Mouse (Mus musculus) small intestine, adult 2 months (tissue): ENCODE measurements around the gene Sept9. TPM values are rescaled to one million over a fixed set of nuclear protein-coding genes. Genes with fewer than 3 reads are reported as not detected.

Experiments
- H3K27ac ChIP-seq: fragments of 200-500 bp; 2 replicates; pipeline ENCODE4 v1.5.1; 2012; ENCODE audit warnings: low read depth, low read length, control low read depth, inconsistent platforms; ENCODE audit not compliant: insufficient read depth
- H3K27me3 ChIP-seq: fragments of 200-500 bp; 2 replicates; pipeline ENCODE4 v1.6.1; 2012; ENCODE audit warnings: mild to moderate bottlenecking, moderate library complexity, low read length, inconsistent platforms; ENCODE audit not compliant: control insufficient read depth, insufficient read depth
- H3K36me3 ChIP-seq: fragments of 200-500 bp; 2 replicates; pipeline ENCODE4 v1.6.1; 2012; ENCODE audit warnings: mild to moderate bottlenecking, low read length, control low read depth, inconsistent platforms; ENCODE audit not compliant: control insufficient read depth, insufficient read depth
- H3K4me1 ChIP-seq: fragments of 200-500 bp; 2 replicates; pipeline ENCODE4 v1.6.1; 2012; ENCODE audit warnings: low read length, inconsistent platforms, mixed read lengths; ENCODE audit not compliant: control insufficient read depth, insufficient read depth, insufficient read length
- H3K4me3 ChIP-seq: fragments of 200-500 bp; 2 replicates; pipeline ENCODE4 v1.5.1; 2012; ENCODE audit warnings: low read depth, mild to moderate bottlenecking, control low read depth, inconsistent platforms, low read length, moderate library complexity
- CTCF ChIP-seq: fragments of 200-500 bp; IDR thresholded peaks from 2 replicates; pipeline ENCODE4 v1.5.1; 2012; ENCODE audit warnings: low read depth, mild to moderate bottlenecking, control low read depth, inconsistent platforms, low read length, moderate library complexity, mixed read lengths; ENCODE audit not compliant: insufficient replicate concordance, insufficient read length; ENCODE audit errors: extremely low read depth
- POLR2A ChIP-seq: fragments of 200-500 bp; IDR thresholded peaks from 2 replicates; pipeline ENCODE4 v1.6.1; 2012; ENCODE audit warnings: low read depth, mild to moderate bottlenecking, control low read depth, inconsistent platforms, low read length, moderate library complexity
- WGBS: fragments of 180-500 bp; shearing (Covaris S2); methylation state at CpG from one replicate; pipeline ENCODE4 v1.1.7; 2018; 5-methylcytosine and 5-hydroxymethylcytosine counted together
- polyA plus RNA-seq: library from polyadenylated mRNA; depleted of rRNA; stranded (reverse); fragments of >200 nt; gene quantifications from 2 replicates; pipeline ENCODE4 v1.2.3, GENCODE M21; 2012

Sept9 gene
- polyA plus RNA-seq, 1 experiment = 31.0 TPM

- Histone ChIP-seq H3K36me3 (no peaks in the 10 kb centered on the region), H3K4me1 (peaks cover 22% of the 10 kb centered on the region), H3K27ac (no peak overlapping the region), H3K4me3 (no peak overlapping the region), H3K27me3 (peaks cover 7% of the 10 kb centered on the region; the same call in 1 of the 2 replicates)
- TF ChIP-seq POLR2A (no peak), CTCF (no peak)
- 68% methylated on average over 6 of the region's 6 CpGs for WGBS
Measured at GRCm38 (mm10) chr11:117269946-117270345, 70.5 kb downstream of the Sept9 start.

- Histone ChIP-seq H3K4me3 (no peak overlapping the region), H3K36me3 (no peaks in the 10 kb centered on the region), H3K27ac (no peak overlapping the region), H3K27me3 (no peaks in the 10 kb centered on the region), H3K4me1 (peaks cover 36% of the 10 kb centered on the region)
- no peak for TF ChIP-seq CTCF
- TF ChIP-seq POLR2A = no peak
- WGBS = 55% methylated on average over 5 of the region's 5 CpGs
Measured at GRCm38 (mm10) chr11:117274973-117275372, 75.5 kb downstream of the Sept9 start.

GRCm38 (mm10) chr11:117275999-117276398 lies 76.5 kb downstream of the Sept9 start:
- 22% methylated on average over 6 of the region's 6 CpGs for WGBS
- H3K27ac ChIP-seq = no peak overlapping the region
- no peak for TF ChIP-seq POLR2A
- TF ChIP-seq CTCF = no peak

GRCm38 (mm10) chr11:117276946-117277345 lies 77.5 kb downstream of the Sept9 start:
- no peaks in the 10 kb centered on the region for H3K36me3 ChIP-seq
- no peak overlapping the region for H3K4me3 ChIP-seq
- H3K27ac ChIP-seq = no peak overlapping the region
- 75% methylated on average over 8 of the region's 8 CpGs for WGBS
- TF ChIP-seq POLR2A (no peak), CTCF (no peak)
- H3K27me3 ChIP-seq = no peaks in the 10 kb centered on the region
- H3K4me1 ChIP-seq = peaks cover 41% of the 10 kb centered on the region

More at GRCm38 (mm10) chr11:117275999-117276398, 76.5 kb downstream of the Sept9 start:
- Histone ChIP-seq H3K4me1 (peaks cover 44% of the 10 kb centered on the region), H3K36me3 (no peaks in the 10 kb centered on the region), H3K4me3 (no peak overlapping the region), H3K27me3 (no peaks in the 10 kb centered on the region)

- H3K27me3 ChIP-seq = no peaks in the 10 kb centered on the region
- H3K4me1 ChIP-seq = peaks cover 37% of the 10 kb centered on the region
- H3K27ac ChIP-seq = no peak overlapping the region
- H3K36me3 ChIP-seq = no peaks in the 10 kb centered on the region
- WGBS = 81% methylated on average over 1 of the region's 1 CpGs
- H3K4me3 ChIP-seq = no peak overlapping the region
- TF ChIP-seq CTCF (no peak), POLR2A (no peak)
Measured at GRCm38 (mm10) chr11:117278113-117278512, 78.7 kb downstream of the Sept9 start.

- WGBS = 84% methylated on average over 13 of the region's 13 CpGs
- Histone ChIP-seq H3K27me3 (no peaks in the 10 kb centered on the region), H3K27ac (no peak overlapping the region), H3K36me3 (no peaks in the 10 kb centered on the region), H3K4me1 (peaks cover 35% of the 10 kb centered on the region), H3K4me3 (no peak overlapping the region)
- no peak for TF ChIP-seq CTCF
- TF ChIP-seq POLR2A = no peak
Measured at GRCm38 (mm10) chr11:117278514-117278913, 79.1 kb downstream of the Sept9 start.

GRCm38 (mm10) chr11:117279993-117280392 lies 80.5 kb downstream of the Sept9 start:
- Histone ChIP-seq H3K27me3 (no peaks in the 10 kb centered on the region), H3K27ac (0 out of 2 replicates have a peak overlapping the region, but pooled peaks have one; percentile 4), H3K4me3 (no peak overlapping the region), H3K4me1 (peaks cover 38% of the 10 kb centered on the region), H3K36me3 (no peaks in the 10 kb centered on the region)
- 59% methylated on average over 4 of the region's 4 CpGs for WGBS
- no peak for TF ChIP-seq CTCF
- no peak for TF ChIP-seq POLR2A

GRCm38 (mm10) chr11:117283048-117283888 lies 83.8 kb downstream of the Sept9 start:
- H3K4me1 ChIP-seq = peaks cover 31% of the 10 kb centered on the region
- H3K27me3 ChIP-seq = no peaks in the 10 kb centered on the region
- H3K36me3 ChIP-seq = no peaks in the 10 kb centered on the region
- TF ChIP-seq POLR2A (no peak), CTCF (no peak)
- H3K27ac ChIP-seq = no peak overlapping the region
- WGBS = 81% methylated on average over 11 of the region's 11 CpGs
- no peak overlapping the region for H3K4me3 ChIP-seq
